Mouse (Mus musculus) myocyte (in vitro differentiated cells): ENCODE results near the gene Galt. TPM values are rescaled to one million over a fixed set of nuclear protein-coding genes. Genes with fewer than 3 reads are reported as not detected.
"Not testable (repeated sequence)": the region's sequence is repeated elsewhere in the genome, so short reads cannot be mapped to it uniquely, and the experiment has no call there.

Source experiments
- H3K27me3 ChIP-seq: one replicate; pipeline ENCODE4 v1.6.1; 2011; ENCODE audit not compliant: control insufficient read depth, insufficient read depth, insufficient read length
- H3K36me3 ChIP-seq: one replicate; pipeline ENCODE4 v1.6.1; 2011; ENCODE audit not compliant: control insufficient read depth, insufficient read depth
- H3K4me2 ChIP-seq: one replicate; pipeline ENCODE4 v1.6.1; 2011; ENCODE audit warnings: low read depth, control low read depth
- H3K4me3 ChIP-seq: one replicate; pipeline ENCODE4 v1.5.1; 2011; ENCODE audit warnings: mild to moderate bottlenecking, control low read depth, moderate library complexity
- H3K79me2 ChIP-seq: one replicate; pipeline ENCODE4 v1.6.1; 2011; ENCODE audit not compliant: control insufficient read depth, insufficient read depth
- H3ac ChIP-seq: one replicate; pipeline ENCODE4 v1.6.1; 2011; ENCODE audit not compliant: control insufficient read depth, insufficient read length
- polyA plus RNA-seq: library from polyadenylated mRNA; unstranded; fragments of >200 nt; fragmentation: generic; extraction: Trizol; gene quantifications from one replicate; pipeline ENCODE4 v1.2.1, GENCODE M21; 2012; ENCODE audit warnings: missing spikeins

Galt gene
- polyA plus RNA-seq, 1 experiment: 2.1 TPM

GRCm38 (mm10) chr4:41772946-41773345, 17.9 kb downstream of the Galt start:
- not testable (repeated sequence) for H3K4me2 ChIP-seq, H3K36me3 ChIP-seq, H3K4me3 ChIP-seq, H3K79me2 ChIP-seq, H3ac ChIP-seq, H3K27me3 ChIP-seq

- H3K4me2 ChIP-seq, H3ac ChIP-seq, H3K36me3 ChIP-seq, H3K4me3 ChIP-seq, H3K79me2 ChIP-seq, H3K27me3 ChIP-seq: not testable (repeated sequence)
Observed at GRCm38 (mm10) chr4:41773502-41773901, 18.5 kb downstream of the Galt start.

GRCm38 (mm10) chr4:41774002-41774401, 19.0 kb downstream of the Galt start, which contains the start of gene Ccl27a:
Gene Ccl27a (minus strand): TSS chr4:41774247.
- H3K36me3 ChIP-seq, H3K27me3 ChIP-seq, H3K4me2 ChIP-seq, H3K79me2 ChIP-seq, H3ac ChIP-seq, H3K4me3 ChIP-seq: not testable (repeated sequence)

- H3K36me3 ChIP-seq, H3K4me2 ChIP-seq, H3K79me2 ChIP-seq, H3K4me3 ChIP-seq, H3K27me3 ChIP-seq, H3ac ChIP-seq: not testable (repeated sequence)
Observed at GRCm38 (mm10) chr4:41774506-41774905, 19.5 kb downstream of the Galt start.

GRCm38 (mm10) chr4:41775840-41776239, 20.8 kb downstream of the Galt start:
- H3K79me2 ChIP-seq, H3K27me3 ChIP-seq, H3K4me2 ChIP-seq, H3ac ChIP-seq, H3K4me3 ChIP-seq, H3K36me3 ChIP-seq: not testable (repeated sequence)

- not testable (repeated sequence) for H3ac ChIP-seq
Observed at GRCm38 (mm10) chr4:41781271-41781670, 26.2 kb downstream of the Galt start.

GRCm38 (mm10) chr4:41781748-41782485, 26.9 kb downstream of the Galt start:
- H3K4me3 ChIP-seq, H3K27me3 ChIP-seq, H3K36me3 ChIP-seq, H3K4me2 ChIP-seq, H3K79me2 ChIP-seq, H3ac ChIP-seq: not testable (repeated sequence)

More at GRCm38 (mm10) chr4:41781271-41781670, 26.2 kb downstream of the Galt start:
- H3K27me3 ChIP-seq, H3K4me2 ChIP-seq, H3K4me3 ChIP-seq, H3K79me2 ChIP-seq, H3K36me3 ChIP-seq: not testable (repeated sequence)

GRCm38 (mm10) chr4:41782711-41783110, 27.7 kb downstream of the Galt start:
- H3ac ChIP-seq, H3K36me3 ChIP-seq, H3K27me3 ChIP-seq, H3K79me2 ChIP-seq, H3K4me2 ChIP-seq, H3K4me3 ChIP-seq: not testable (repeated sequence)

- H3ac ChIP-seq, H3K79me2 ChIP-seq, H3K36me3 ChIP-seq, H3K4me2 ChIP-seq, H3K4me3 ChIP-seq, H3K27me3 ChIP-seq: not testable (repeated sequence)
Observed at GRCm38 (mm10) chr4:41783197-41783596, 28.2 kb downstream of the Galt start.

Other genes starting within 250 kb of the Galt start
- gene 1110017D15Rik, start 237.9 kb upstream of the Galt start, polyA plus RNA-seq: 0.06 TPM
- gene Fam219a, start 185.7 kb upstream of the Galt start, polyA plus RNA-seq: 2.7 TPM
- 0.08 TPM for gene Dnaic1, start 185.5 kb upstream of the Galt start, polyA plus RNA-seq
- gene Enho, start 114.9 kb upstream of the Galt start, polyA plus RNA-seq: 8.2 TPM
- gene Cntfr, start 58.1 kb upstream of the Galt start, polyA plus RNA-seq: 0.06 TPM
- gene Il11ra1, start 55.2 kb upstream of the Galt start, polyA plus RNA-seq: 3.3 TPM
- gene Rpp25l, start 41.7 kb upstream of the Galt start, polyA plus RNA-seq: 43.8 TPM
- 155 TPM for gene Dctn3, start 32.1 kb upstream of the Galt start, polyA plus RNA-seq
- not detected for gene Arid3c, start 24.1 kb upstream of the Galt start, polyA plus RNA-seq
- gene Sigmar1, start 929 bp downstream of the Galt start, polyA plus RNA-seq: 98.6 TPM
- gene Ccl27a, start 19.0 kb downstream of the Galt start, polyA plus RNA-seq: not detected
- not detected for gene Gm21541, start 148.4 kb downstream of the Galt start, polyA plus RNA-seq
- not detected for gene Gm20878, start 186.3 kb downstream of the Galt start, polyA plus RNA-seq
- gene Fam205a4, start 210.8 kb downstream of the Galt start, polyA plus RNA-seq: not detected